Mouse (Mus musculus): ENCODE data around the gene Numa1. TPM values are rescaled to one million over a fixed set of nuclear protein-coding genes. Genes with fewer than 3 reads are reported as not detected.

The Numa1 gene
- polyA plus RNA-seq (2017; shearing (Covaris generic)): 100 to 1,000 TPM in 1 of 2 experiments, 10 to 100 TPM in 1; 67.5 to 112 TPM

GRCm38 (mm10) chr7:101933751-101934240, at the start of gene Numa1, which contains the start of gene Lrrc51:
TSS of gene Numa1 (plus strand) at chr7:101934111.
TSS of gene Lrrc51 (minus strand) at chr7:101933895.

GRCm38 (mm10) chr7:101905561-101906286, 28.2 kb upstream of the Numa1 start, which contains the start of gene Lamtor1:
TSS of gene Lamtor1 (plus strand) at chr7:101905904.

GRCm38 (mm10) chr7:101906287-101906681, 27.6 kb upstream of the Numa1 start, which contains the start of gene Tomt:
TSS of gene Tomt (minus strand) at chr7:101906359.

GRCm38 (mm10) chr7:102018590-102018989, 84.7 kb downstream of the Numa1 start, which contains the start of gene Il18bp:
TSS of gene Il18bp (minus strand) at chr7:102018690.

Other genes with a start within 250 kb of the Numa1 start
- not detected for gene Phox2a, start 115.8 kb upstream of the Numa1 start, polyA plus RNA-seq (2017; shearing (Covaris generic))
- 10 to 100 TPM in 1 of 2 experiments, 1 to 10 TPM in 1; 6.7 to 11.4 TPM for gene Inppl1, start 95.9 kb upstream of the Numa1 start, polyA plus RNA-seq (2017; shearing (Covaris generic))
- 1 to 10 TPM in 1 of 2 experiments, not detected in 1; 2.1 TPM for gene Folr2, start 76.9 kb upstream of the Numa1 start, polyA plus RNA-seq (2017; shearing (Covaris generic))
- gene Anapc15, start 70.4 kb upstream of the Numa1 start, polyA plus RNA-seq (2017; shearing (Covaris generic)): 10 to 100 TPM; 45.9 to 56.1 TPM
- not detected for gene Folr1, start 63.3 kb upstream of the Numa1 start, polyA plus RNA-seq (2017; shearing (Covaris generic))
- gene Lamtor1, start 28.2 kb upstream of the Numa1 start, polyA plus RNA-seq (2017; shearing (Covaris generic)): 100 to 1,000 TPM; 139 to 151 TPM
- gene Tomt, start 27.8 kb upstream of the Numa1 start, polyA plus RNA-seq (2017; shearing (Covaris generic)): under 1 TPM; 0.84 to 0.94 TPM
- 1 to 10 TPM; 1.1 to 4.6 TPM for gene Lrrc51, start 216 bp upstream of the Numa1 start, polyA plus RNA-seq (2017; shearing (Covaris generic))
- gene Il18bp, start 84.6 kb downstream of the Numa1 start, polyA plus RNA-seq (2017; shearing (Covaris generic)): 1 to 10 TPM; 6.6 to 8.5 TPM
- 10 to 100 TPM; 20.2 to 22.0 TPM for gene Rnf121, start 131.4 kb downstream of the Numa1 start, polyA plus RNA-seq (2017; shearing (Covaris generic))
- 10 to 100 TPM; 16.1 to 23.3 TPM for gene Xndc1, start 131.4 kb downstream of the Numa1 start, polyA plus RNA-seq (2017; shearing (Covaris generic))
- gene Xntrpc, start 131.6 kb downstream of the Numa1 start, polyA plus RNA-seq (2017; shearing (Covaris generic)): under 1 TPM; 0.25 to 0.70 TPM
- gene Trpc2, start 149.0 kb downstream of the Numa1 start, polyA plus RNA-seq (2017; shearing (Covaris generic)): under 1 TPM in 1 of 2 experiments, not detected in 1; 0.10 TPM
- under 1 TPM in 1 of 2 experiments, not detected in 1; 0.41 TPM for gene Art1, start 167.6 kb downstream of the Numa1 start, polyA plus RNA-seq (2017; shearing (Covaris generic))
- gene Art5, start 175.4 kb downstream of the Numa1 start, polyA plus RNA-seq (2017; shearing (Covaris generic)): 1 to 10 TPM in 1 of 2 experiments, under 1 TPM in 1; 0.67 to 2.5 TPM
- gene Chrna10, start 182.7 kb downstream of the Numa1 start, polyA plus RNA-seq (2017; shearing (Covaris generic)): not detected